Mouse (Mus musculus): ENCODE results near the gene Sept4.

GRCm38 (mm10) chr11:87611547-87611946 is 42.8 kb downstream of the Sept4 start:
- TF ChIP-seq POLR2A (IDR thresholded peaks at IDR 0.05; ENCODE audit: borderline replicate concordance, extremely low read depth, insufficient read depth, insufficient read length, poor library complexity, severe bottlenecking) (no peak), CTCF (IDR thresholded peaks at IDR 0.05; ENCODE audit: borderline replicate concordance, extremely low read depth, insufficient read depth, insufficient read length) (no peak)

Data from brain, embryonic 14.5 days (tissue).